Mouse (Mus musculus): Measurements from ENCODE around the gene Phlda3. TPM values are rescaled to one million over a fixed set of nuclear protein-coding genes. Genes with fewer than 3 reads are reported as not detected.
A peak's percentile ranks its signal among the peaks of the same experiment; 100 is the strongest.

The Phlda3 gene
- polyA plus RNA-seq, 1 experiment from 2014 or later, result 19.9 TPM

- H3K27me3 ChIP-seq (replicated peaks; ENCODE audit: control insufficient read depth, insufficient read depth, low read length), result no peaks in the 10 kb centered on the region
- WGBS, result 12% methylated on average over 13 of the region's 13 CpGs
- H3K4me2 ChIP-seq (ENCODE audit: low read length), result no peak overlapping the region
- no peak overlapping the region for H3K9ac ChIP-seq (replicated peaks; ENCODE audit: low read depth, low read length)
- peak; percentile 76; the same call in 1 of the 2 replicates for ATAC-seq
- H3K4me3 ChIP-seq (replicated peaks; ENCODE audit: low read length), result no peak overlapping the region
- no peaks in the 10 kb centered on the region for H3K36me3 ChIP-seq (ENCODE audit: control insufficient read depth, insufficient read depth)
- H3K27ac ChIP-seq (ENCODE audit: low read length), result no peak overlapping the region
- no peaks in the 10 kb centered on the region for H3K9me3 ChIP-seq (ENCODE audit: control insufficient read depth, low read length)
- no peaks in the 10 kb centered on the region; the same call in 1 of the 2 replicates for H3K4me1 ChIP-seq (replicated peaks; ENCODE audit: control insufficient read depth, insufficient read depth, low read length)
Observed at GRCm38 (mm10) chr1:135781220-135781619, 15.3 kb downstream of the Phlda3 start.

- no peaks in the 10 kb centered on the region for H3K9me3 ChIP-seq (ENCODE audit: control insufficient read depth, low read length)
- no peak overlapping the region for H3K27ac ChIP-seq (ENCODE audit: low read length)
- no peak overlapping the region for H3K4me2 ChIP-seq (ENCODE audit: low read length)
- H3K27me3 ChIP-seq (replicated peaks; ENCODE audit: control insufficient read depth, insufficient read depth, low read length), result no peaks in the 10 kb centered on the region
- 38% methylated on average over 10 of the region's 10 CpGs for WGBS
- ATAC-seq, result no peak
- H3K9ac ChIP-seq (replicated peaks; ENCODE audit: low read depth, low read length), result no peak overlapping the region
- no peak overlapping the region for H3K4me3 ChIP-seq (replicated peaks; ENCODE audit: low read length)
- no peaks in the 10 kb centered on the region; the same call in 1 of the 2 replicates for H3K4me1 ChIP-seq (replicated peaks; ENCODE audit: control insufficient read depth, insufficient read depth, low read length)
- H3K36me3 ChIP-seq (ENCODE audit: control insufficient read depth, insufficient read depth), result no peaks in the 10 kb centered on the region
Observed at GRCm38 (mm10) chr1:135782816-135783215, 16.9 kb downstream of the Phlda3 start.

- Histone ChIP-seq H3K4me1 (replicated peaks; ENCODE audit: control insufficient read depth, insufficient read depth, low read length) (no peaks in the 10 kb centered on the region), H3K4me2 (ENCODE audit: low read length) (no peak overlapping the region), H3K36me3 (ENCODE audit: control insufficient read depth, insufficient read depth) (no peaks in the 10 kb centered on the region), H3K9me3 (ENCODE audit: control insufficient read depth, low read length) (no peaks in the 10 kb centered on the region), H3K4me3 (replicated peaks; ENCODE audit: low read length) (no peak overlapping the region), H3K27me3 (replicated peaks; ENCODE audit: control insufficient read depth, insufficient read depth, low read length) (no peaks in the 10 kb centered on the region; the same call in 1 of the 2 replicates), H3K27ac (ENCODE audit: low read length) (no peak overlapping the region), H3K9ac (replicated peaks; ENCODE audit: low read depth, low read length) (no peak overlapping the region)
- ATAC-seq, result 0 out of 2 replicates have a peak, but pooled peaks have one; percentile 33
- WGBS, result 43% methylated on average over 3 of the region's 3 CpGs
Observed at GRCm38 (mm10) chr1:135787799-135788198, 21.9 kb downstream of the Phlda3 start.

- peaks cover 6% of the 10 kb centered on the region for H3K4me1 ChIP-seq (replicated peaks; ENCODE audit: control insufficient read depth, insufficient read depth, low read length)
- WGBS, result 50% methylated on average over 10 of the region's 10 CpGs
- no peak overlapping the region for H3K27ac ChIP-seq (ENCODE audit: low read length)
- H3K27me3 ChIP-seq (replicated peaks; ENCODE audit: control insufficient read depth, insufficient read depth, low read length), result no peaks in the 10 kb centered on the region; the same call in 1 of the 2 replicates
- no peak overlapping the region for H3K4me2 ChIP-seq (ENCODE audit: low read length)
- H3K36me3 ChIP-seq (ENCODE audit: control insufficient read depth, insufficient read depth), result no peaks in the 10 kb centered on the region
- no peaks in the 10 kb centered on the region for H3K9me3 ChIP-seq (ENCODE audit: control insufficient read depth, low read length)
- no peak for ATAC-seq
- H3K9ac ChIP-seq (replicated peaks; ENCODE audit: low read depth, low read length), result no peak overlapping the region
- H3K4me3 ChIP-seq (replicated peaks; ENCODE audit: low read length), result no peak overlapping the region
Observed at GRCm38 (mm10) chr1:135788708-135789107, 22.8 kb downstream of the Phlda3 start.

GRCm38 (mm10) chr1:135789815-135790214 lies 23.9 kb downstream of the Phlda3 start:
- no peak overlapping the region for H3K27ac ChIP-seq (ENCODE audit: low read length)
- no peaks in the 10 kb centered on the region for H3K9me3 ChIP-seq (ENCODE audit: control insufficient read depth, low read length)
- peaks cover 9% of the 10 kb centered on the region for H3K4me1 ChIP-seq (replicated peaks; ENCODE audit: control insufficient read depth, insufficient read depth, low read length)
- 0 out of 2 replicates have a peak, but pooled peaks have one; percentile 21 for ATAC-seq
- H3K36me3 ChIP-seq (ENCODE audit: control insufficient read depth, insufficient read depth), result no peaks in the 10 kb centered on the region
- H3K4me2 ChIP-seq (ENCODE audit: low read length), result no peak overlapping the region
- WGBS, result 4% methylated on average over 5 of the region's 5 CpGs
- no peak overlapping the region for H3K9ac ChIP-seq (replicated peaks; ENCODE audit: low read depth, low read length)
- no peaks in the 10 kb centered on the region; the same call in 1 of the 2 replicates for H3K27me3 ChIP-seq (replicated peaks; ENCODE audit: control insufficient read depth, insufficient read depth, low read length)
- no peak overlapping the region for H3K4me3 ChIP-seq (replicated peaks; ENCODE audit: low read length)

- no peak for ATAC-seq
- Histone ChIP-seq H3K27ac (ENCODE audit: low read length) (no peak overlapping the region), H3K36me3 (ENCODE audit: control insufficient read depth, insufficient read depth) (no peaks in the 10 kb centered on the region), H3K4me2 (ENCODE audit: low read length) (no peak overlapping the region), H3K9me3 (ENCODE audit: control insufficient read depth, low read length) (no peaks in the 10 kb centered on the region), H3K27me3 (replicated peaks; ENCODE audit: control insufficient read depth, insufficient read depth, low read length) (no peaks in the 10 kb centered on the region; the same call in 1 of the 2 replicates), H3K9ac (replicated peaks; ENCODE audit: low read depth, low read length) (no peak overlapping the region), H3K4me3 (replicated peaks; ENCODE audit: low read length) (no peak overlapping the region), H3K4me1 (replicated peaks; ENCODE audit: control insufficient read depth, insufficient read depth, low read length) (peaks cover 9% of the 10 kb centered on the region)
- 60% methylated on average over 13 of the region's 13 CpGs for WGBS
Observed at GRCm38 (mm10) chr1:135792143-135792939, 26.4 kb downstream of the Phlda3 start.

- H3K9me3 ChIP-seq (ENCODE audit: control insufficient read depth, low read length), result no peaks in the 10 kb centered on the region
- peak overlapping the region; percentile 43 for H3K9ac ChIP-seq (replicated peaks; ENCODE audit: low read depth, low read length)
- peak overlapping the region; percentile 47 for H3K4me2 ChIP-seq (ENCODE audit: low read length)
- ATAC-seq, result peak; percentile 30; the same call in 1 of the 2 replicates
- H3K4me1 ChIP-seq (replicated peaks; ENCODE audit: control insufficient read depth, insufficient read depth, low read length), result peaks cover 9% of the 10 kb centered on the region
- H3K27me3 ChIP-seq (replicated peaks; ENCODE audit: control insufficient read depth, insufficient read depth, low read length), result no peaks in the 10 kb centered on the region; the same call in 1 of the 2 replicates
- H3K4me3 ChIP-seq (replicated peaks; ENCODE audit: low read length), result peak overlapping the region; percentile 21
- H3K27ac ChIP-seq (ENCODE audit: low read length), result no peak overlapping the region
- 12% methylated on average over 27 of the region's 27 CpGs for WGBS
- no peaks in the 10 kb centered on the region for H3K36me3 ChIP-seq (ENCODE audit: control insufficient read depth, insufficient read depth)
Observed at GRCm38 (mm10) chr1:135793370-135794215, 27.7 kb downstream of the Phlda3 start.

GRCm38 (mm10) chr1:135794216-135795134 lies 28.6 kb downstream of the Phlda3 start:
- no peaks in the 10 kb centered on the region for H3K36me3 ChIP-seq (ENCODE audit: control insufficient read depth, insufficient read depth)
- H3K27ac ChIP-seq (ENCODE audit: low read length), result no peak overlapping the region
- H3K4me1 ChIP-seq (replicated peaks; ENCODE audit: control insufficient read depth, insufficient read depth, low read length), result peaks cover 9% of the 10 kb centered on the region
- H3K4me2 ChIP-seq (ENCODE audit: low read length), result peak overlapping the region; percentile 47; the same call in 1 of the 2 replicates
- no peak overlapping the region for H3K9ac ChIP-seq (replicated peaks; ENCODE audit: low read depth, low read length)
- H3K4me3 ChIP-seq (replicated peaks; ENCODE audit: low read length), result no peak overlapping the region
- ATAC-seq, result no peak
- 50% methylated on average over 20 of the region's 20 CpGs for WGBS
- no peaks in the 10 kb centered on the region for H3K9me3 ChIP-seq (ENCODE audit: control insufficient read depth, low read length)
- no peaks in the 10 kb centered on the region; the same call in 1 of the 2 replicates for H3K27me3 ChIP-seq (replicated peaks; ENCODE audit: control insufficient read depth, insufficient read depth, low read length)

Measured in forebrain, embryonic 16.5 days (tissue).